Mouse (Mus musculus): Measurements from ENCODE around the gene Dync1li2.

The Dync1li2 gene

GRCm38 (mm10) chr8:104442299-104443124, at the start of gene Dync1li2:
TSS of gene Dync1li2 (minus strand) at chr8:104443047.
- DNase-seq: peak; percentile 93

DNA sequence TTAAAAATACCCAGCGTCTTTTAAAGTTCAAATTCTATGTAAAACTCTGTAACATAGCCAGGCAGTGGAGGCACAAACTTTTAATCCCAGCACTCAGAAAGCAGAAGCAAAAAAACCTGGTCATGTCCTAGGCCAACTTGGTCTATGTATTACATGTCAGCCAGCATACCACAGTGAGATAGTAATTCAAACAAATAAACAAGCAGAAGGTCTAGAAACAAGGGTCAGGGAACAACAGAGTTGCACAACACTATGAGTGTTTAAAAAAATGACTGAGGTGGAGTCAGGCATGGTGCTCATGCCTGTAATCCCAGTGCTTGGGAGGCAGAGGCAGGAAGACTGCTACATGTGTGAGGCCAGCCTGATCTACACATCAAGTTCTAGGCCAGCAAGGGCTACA, 36.2 kb upstream of the Dync1li2 start:
- DNase-seq: no peak

GRCm38 (mm10) chr8:104472465-104472864, 29.6 kb upstream of the Dync1li2 start:
- no peak for DNase-seq

- DNase-seq: no peak
Observed at GRCm38 (mm10) chr8:104467463-104467862, 24.6 kb upstream of the Dync1li2 start.

- DNase-seq: no peak
Observed at GRCm38 (mm10) chr8:104452177-104452576, 9.3 kb upstream of the Dync1li2 start.

GRCm38 (mm10) chr8:104448796-104449195, 5.9 kb upstream of the Dync1li2 start:
- no peak for DNase-seq

DNA sequence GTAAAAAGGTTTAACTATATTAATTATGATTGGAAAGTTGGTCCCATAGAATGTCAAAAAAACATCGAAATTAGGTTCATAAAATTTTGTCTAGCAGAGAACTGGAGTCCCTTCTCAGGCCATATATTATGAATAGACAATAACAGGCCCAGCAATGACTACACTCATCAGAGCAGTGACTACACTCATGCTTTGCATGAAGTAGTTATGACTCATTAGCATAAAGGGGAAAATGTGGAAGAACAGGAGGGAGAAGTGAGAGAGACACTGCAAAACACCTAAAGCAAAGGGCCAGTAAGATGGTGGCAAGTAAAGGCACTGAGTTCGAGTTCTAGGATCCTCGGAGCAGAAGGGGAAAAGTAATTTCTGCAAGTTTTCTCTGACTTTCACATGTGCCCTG, 3.2 kb upstream of the Dync1li2 start:
- no peak for DNase-seq

- DNase-seq: no peak
Observed at GRCm38 (mm10) chr8:104445248-104445647, 2.4 kb upstream of the Dync1li2 start.

DNA sequence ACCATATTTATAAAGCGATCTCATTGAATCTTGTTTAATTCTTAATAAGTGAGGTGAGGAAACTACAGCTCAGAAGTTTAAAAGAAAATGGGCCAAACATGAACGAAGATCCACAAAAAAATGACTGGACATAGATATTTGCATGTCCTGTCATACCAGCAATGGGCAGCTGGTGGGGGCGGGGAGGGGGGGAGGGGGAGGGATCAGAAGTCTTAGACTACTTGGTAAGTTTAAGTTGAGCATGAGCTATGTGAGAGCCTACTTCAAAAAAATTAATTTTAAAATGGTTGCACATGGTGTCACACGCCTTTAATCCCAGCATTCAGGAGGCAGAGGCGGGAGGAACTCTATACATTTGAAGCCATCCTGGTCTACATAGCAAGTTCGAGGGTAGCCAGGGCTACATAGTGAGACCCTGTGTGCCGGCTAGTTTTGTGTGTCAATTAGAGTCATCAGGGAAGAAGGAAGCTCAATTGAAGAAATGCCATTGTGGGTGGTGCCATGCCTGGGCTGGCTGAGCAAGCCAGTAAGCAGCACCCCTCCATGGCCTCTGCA, 355 bp upstream of the Dync1li2 start:
- no peak for DNase-seq

GRCm38 (mm10) chr8:104441613-104442012, 1.2 kb downstream of the Dync1li2 start:
- DNase-seq: no peak

DNA sequence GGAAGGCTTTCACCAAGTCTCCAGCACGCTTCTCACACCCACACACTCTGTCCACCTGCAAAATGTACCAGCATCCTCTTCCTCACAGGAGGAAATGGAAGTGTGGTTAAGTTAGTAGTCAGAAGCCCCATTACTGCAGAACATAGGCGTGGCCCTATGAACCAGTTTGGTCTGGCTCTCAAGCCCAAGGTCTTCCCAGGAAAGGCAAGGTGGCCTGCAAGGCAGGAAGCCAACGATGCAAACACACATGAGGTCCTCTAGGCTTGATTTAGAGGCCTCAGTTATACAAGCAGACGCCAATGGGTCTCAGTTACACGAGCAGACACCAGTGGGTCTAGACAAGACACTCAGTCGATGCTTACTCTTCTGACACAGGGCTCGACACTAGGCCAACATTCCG, 3.4 kb downstream of the Dync1li2 start:
- DNase-seq: no peak

GRCm38 (mm10) chr8:104437494-104438135, 5.2 kb downstream of the Dync1li2 start:
- no peak for DNase-seq

DNA sequence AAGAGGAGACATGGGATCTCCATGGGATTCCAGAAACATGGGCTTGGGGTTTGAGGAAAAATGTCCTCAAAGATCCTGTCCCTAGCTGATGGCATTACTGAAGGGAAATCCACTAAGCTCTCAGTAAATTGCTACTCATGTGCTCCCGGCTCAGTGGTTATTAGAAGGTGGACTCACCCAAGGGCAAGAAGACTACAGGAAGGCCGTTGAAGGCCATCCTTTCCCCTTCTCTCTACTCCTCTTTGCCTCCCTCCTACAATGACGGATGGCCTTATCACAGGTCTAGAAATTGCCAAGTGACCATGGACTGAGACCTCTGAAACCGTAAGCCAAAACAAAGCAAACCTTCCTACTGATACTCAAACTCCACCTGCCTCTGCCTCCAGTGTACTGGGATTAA, 6.3 kb downstream of the Dync1li2 start:
- DNase-seq: no peak

DNA sequence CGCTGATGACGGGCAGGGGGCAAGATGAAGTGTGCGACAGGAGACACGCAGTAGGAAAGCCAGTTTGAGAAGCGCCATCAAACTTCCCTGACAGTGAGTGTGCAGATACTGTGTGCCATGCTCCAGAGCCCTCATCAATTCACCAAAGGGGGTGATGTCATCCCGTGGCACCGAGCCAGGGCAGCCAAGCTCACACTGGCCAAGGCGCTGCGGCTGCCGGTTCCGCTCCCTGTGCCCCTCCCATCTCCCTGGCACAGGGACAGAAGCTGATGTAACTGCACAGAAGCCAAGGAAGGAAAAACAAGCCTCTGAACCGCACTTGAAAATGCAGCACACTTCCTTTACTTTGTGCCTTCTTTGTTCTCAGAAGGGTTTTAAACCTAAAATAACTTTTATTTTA, 6.8 kb downstream of the Dync1li2 start:
- DNase-seq: peak; percentile 18

GRCm38 (mm10) chr8:104434826-104435354, 8.0 kb downstream of the Dync1li2 start:
- DNase-seq: no peak

- DNase-seq: no peak
Observed at GRCm38 (mm10) chr8:104434275-104434674, 8.6 kb downstream of the Dync1li2 start.

- no peak for DNase-seq
Observed at GRCm38 (mm10) chr8:104433191-104433842, 9.5 kb downstream of the Dync1li2 start.

- DNase-seq: no peak
Observed at GRCm38 (mm10) chr8:104432656-104433055, 10.2 kb downstream of the Dync1li2 start.

DNA sequence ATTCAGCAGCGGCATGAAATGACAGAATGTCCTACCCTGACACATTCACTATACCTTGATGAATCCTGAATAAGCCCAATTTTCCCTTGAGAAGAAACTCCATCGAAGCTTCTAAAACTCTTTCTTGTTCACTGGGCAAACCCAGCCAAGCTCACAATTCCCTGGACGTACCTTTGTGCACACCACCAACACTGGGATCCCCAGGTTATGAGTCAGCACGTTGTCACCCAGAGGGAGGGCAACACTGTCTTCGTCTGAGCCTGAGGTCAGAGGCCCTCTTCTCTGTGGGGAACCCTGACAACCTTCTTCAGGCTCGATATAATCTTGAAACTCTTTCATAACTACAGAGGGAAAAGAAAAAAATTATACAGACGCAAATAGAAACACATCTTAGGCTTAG, 12.6 kb downstream of the Dync1li2 start:
- no peak for DNase-seq

DNA sequence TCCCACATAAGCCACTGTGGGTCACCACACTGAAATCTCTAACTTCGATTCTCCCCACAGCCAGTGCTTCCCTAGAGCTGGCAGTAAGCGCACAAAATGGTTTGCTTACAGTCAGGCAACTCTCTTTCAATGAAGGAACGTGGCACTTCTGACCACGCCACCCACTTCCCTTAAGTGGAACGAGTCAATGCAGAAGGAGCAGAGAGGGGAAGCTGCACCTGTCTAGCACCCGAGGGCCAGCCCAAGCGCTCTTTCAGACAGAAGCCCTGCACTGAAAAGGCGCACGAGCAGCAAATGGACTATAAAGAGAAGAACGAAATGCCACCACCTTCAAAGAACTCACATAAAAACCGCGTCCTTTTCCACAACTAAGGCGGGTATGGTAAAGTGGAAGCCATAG, 15.1 kb downstream of the Dync1li2 start:
- DNase-seq: no peak

- no peak for DNase-seq
Observed at GRCm38 (mm10) chr8:104422313-104422712, 20.5 kb downstream of the Dync1li2 start.

DNA sequence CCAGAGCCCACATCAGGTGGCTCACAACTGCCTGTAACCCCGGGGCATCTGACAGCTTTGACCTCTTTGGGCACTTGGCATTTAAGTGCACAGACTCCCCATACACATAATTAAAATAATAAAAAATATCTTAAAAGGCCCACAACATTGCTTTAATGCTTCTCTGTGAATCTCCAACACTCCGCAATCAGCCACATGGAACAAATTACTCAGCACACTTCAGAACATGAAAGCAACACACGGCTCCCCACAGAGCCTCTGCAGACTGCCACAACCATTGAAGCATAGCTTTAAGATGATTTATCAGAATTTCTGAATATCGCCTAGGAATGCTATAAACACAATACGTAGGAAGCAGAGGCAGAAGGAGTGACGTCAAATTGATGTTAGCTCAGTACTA, 26.8 kb downstream of the Dync1li2 start:
- DNase-seq: no peak

GRCm38 (mm10) chr8:104414204-104414603, 28.6 kb downstream of the Dync1li2 start:
- DNase-seq: no peak
